ENCODE assay signal across 14 mouse cellular contexts in the genomic region with DNA sequence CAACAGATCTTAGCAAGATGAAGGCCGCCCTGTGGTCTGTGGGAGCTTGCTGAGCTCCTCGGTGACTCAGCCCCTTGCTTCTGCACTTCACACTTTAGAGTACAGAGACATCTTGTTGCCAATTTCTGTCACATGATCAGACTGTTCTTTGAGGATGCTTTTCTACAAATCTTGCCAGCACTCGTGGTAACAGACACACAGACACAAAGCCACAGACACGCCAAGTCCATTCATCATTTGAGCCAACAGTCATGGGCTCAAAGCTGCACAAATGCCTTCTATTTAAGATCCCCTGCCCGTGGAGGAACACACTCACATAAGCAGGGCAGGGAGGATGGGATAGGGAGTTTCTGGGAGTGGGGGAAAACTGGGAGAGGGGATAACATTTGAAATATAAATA.
DNase-seq lines count a peak whose midpoint lies in the region; ATAC-seq and TF ChIP-seq lines count a peak whose summit lies in the region.
"Had no signal": no experiment of that assay in that cellular context is flagged by ENCODE, and none has a peak within 500 bp of the region (broad histone marks: within the 10 kb centered on the region; RNA-seq: fewer than 3 reads in every experiment).

No protein-coding gene starts in this region.

- H3K36me3 ChIP-seq in lung, embryonic 16.5 days (ENCODE audit: control insufficient read depth, insufficient read depth, low read length), result no peaks in the 10 kb centered on the region
- H3K36me3 ChIP-seq: forebrain, embryonic 12.5 days; lung, embryonic 15.5 days had no signal

- TF ChIP-seq CTCF in brain, embryonic 14.5 days (IDR thresholded peaks at IDR 0.05; ENCODE audit: borderline replicate concordance, extremely low read depth, insufficient read depth, insufficient read length), result no peak

- whole genome bisulfite sequencing in lung, embryonic 16.5 days, result 42% methylated on average over 5 of the region's 5 CpGs

- TF ChIP-seq POLR2A in brain, embryonic 14.5 days (IDR thresholded peaks at IDR 0.05; ENCODE audit: borderline replicate concordance, extremely low read depth, insufficient read depth, insufficient read length, poor library complexity, severe bottlenecking), result no peak

- H3K9ac ChIP-seq in lung, embryonic 16.5 days (ENCODE audit: low read length), result no peak overlapping the region
- H3K9ac ChIP-seq: forebrain, embryonic 12.5 days; lung, embryonic 15.5 days had no signal

- no peaks in the 10 kb centered on the region for H3K9me3 ChIP-seq in lung, embryonic 16.5 days (ENCODE audit: control insufficient read depth, low read length)
- H3K9me3 ChIP-seq: forebrain, embryonic 12.5 days; lung, embryonic 15.5 days had no signal

- H3K27ac ChIP-seq in lung, embryonic 16.5 days (ENCODE audit: low read length), result no peak overlapping the region
- H3K27ac ChIP-seq: forebrain, embryonic 12.5 days; lung, embryonic 15.5 days had no signal

- ATAC-seq in frontal cortex, adult (ENCODE audit: low TSS enrichment), result peak; percentile 65
- peak; percentile 51; the same call in 1 of the 2 replicates for ATAC-seq in lung, embryonic 16.5 days (ENCODE audit: low read depth)
- ATAC-seq in erythroid progenitor cell, adult 5-6 weeks (replicated peaks; ENCODE audit: low FRiP score, poor library complexity, severe bottlenecking), result no peak

- no peak for DNase-seq in frontal cortex, postnatal 14 days (ENCODE audit: low spot score in 2 of 2)
- no peak for DNase-seq in lung, adult 18-20 months
- peak; percentile 22 for DNase-seq in 3T3-L1 (ENCODE audit: low read depth, low spot score)
- peak; percentile 69 for DNase-seq in brain, embryonic 14.5 days (ENCODE audit: low read depth)
- DNase-seq in cerebellum, postnatal 36 days, result no peak
- DNase-seq: cerebellum, postnatal 25 days; gastrocnemius, postnatal 14 days; kidney, adult 9 months; midbrain, embryonic 14.5 days had no signal

- H3K4me1 ChIP-seq in lung, embryonic 16.5 days (replicated peaks; ENCODE audit: control insufficient read depth, insufficient read depth, low read length), result peaks cover 26% of the 10 kb centered on the region
- H3K4me1 ChIP-seq: forebrain, embryonic 12.5 days had no signal

- no peak overlapping the region for H3K4me2 ChIP-seq in lung, embryonic 16.5 days (ENCODE audit: low read depth, low read length)
- H3K4me2 ChIP-seq: forebrain, embryonic 12.5 days; lung, embryonic 15.5 days had no signal

- no peak overlapping the region for H3K4me3 ChIP-seq in lung, embryonic 16.5 days (ENCODE audit: low read length)
- H3K4me3 ChIP-seq: forebrain, embryonic 12.5 days; lung, embryonic 15.5 days had no signal

- H3K27me3 ChIP-seq in lung, embryonic 16.5 days (ENCODE audit: control insufficient read depth, insufficient read depth, low read depth, low read length), result no peaks in the 10 kb centered on the region
- H3K27me3 ChIP-seq: forebrain, embryonic 12.5 days; lung, embryonic 15.5 days had no signal

Comparison
In these comparisons a context has a peak if more than half of its experiments do, and no peak if none do; other contexts are left out.
1. DNase-seq: peak in 3T3-L1 (single experiment) and brain, embryonic 14.5 days (single experiment); none in frontal cortex, postnatal 14 days (0 of 2), lung, adult 18-20 months (0 of 2) and cerebellum, postnatal 36 days (0 of 2).